Mouse (Mus musculus) midbrain, postnatal 0 days (tissue): ENCODE data around the gene Trrap. TPM values are rescaled to one million over a fixed set of nuclear protein-coding genes. Genes with fewer than 3 reads are reported as not detected.

Experiments used
- ATAC-seq: fragments of 200-750 bp; cut with Nextera tagmentation; 2 replicates; pipeline ENCODE4 v1.8.0; 2017; ENCODE audit warnings: moderate number of reproducible peaks, mild to moderate bottlenecking, moderate TSS enrichment, moderate library complexity; ENCODE audit not compliant: low FRiP score
- DNase-seq: peaks from one replicate; pipeline ENCODE4 v3.0.0-alpha.2; 2015; ENCODE audit warnings: low spot score
- H3K27ac ChIP-seq: fragments of 300-500 bp; sonication (generic); 2 replicates; pipeline ENCODE4 v1.5.1; 2014; ENCODE audit warnings: low read depth, mild to moderate bottlenecking, low read length, mixed read lengths
- H3K27me3 ChIP-seq: fragments of 300-500 bp; sonication (generic); 2 replicates; pipeline ENCODE4 v1.6.1; 2014; ENCODE audit warnings: low read length, control low read depth, mixed read lengths; ENCODE audit not compliant: insufficient read depth
- H3K36me3 ChIP-seq: fragments of 300-500 bp; sonication (generic); 2 replicates; pipeline ENCODE4 v1.6.1; 2014; ENCODE audit warnings: low read length, control low read depth, mixed read lengths; ENCODE audit not compliant: insufficient read depth
- H3K4me1 ChIP-seq: fragments of 300-500 bp; sonication (generic); 2 replicates; pipeline ENCODE4 v1.6.1; 2014; ENCODE audit warnings: mild to moderate bottlenecking, control low read depth, antibody characterized with exemption, low read length, mixed read lengths; ENCODE audit not compliant: insufficient read depth
- H3K4me2 ChIP-seq: fragments of 300-500 bp; sonication (generic); 2 replicates; pipeline ENCODE4 v1.6.1; 2014; ENCODE audit warnings: low read depth, mild to moderate bottlenecking, low read length, mixed read lengths; ENCODE audit not compliant: poor library complexity, severe bottlenecking
- H3K4me3 ChIP-seq: fragments of 300-500 bp; sonication (generic); 2 replicates; pipeline ENCODE4 v1.5.1; 2014; ENCODE audit warnings: low read depth, mild to moderate bottlenecking, low read length, moderate library complexity
- H3K9ac ChIP-seq: fragments of 300-500 bp; sonication (generic); replicated peaks from 2 replicates; pipeline ENCODE4 v1.6.1; 2014; ENCODE audit warnings: mild to moderate bottlenecking, low read length, moderate library complexity, mixed read lengths; ENCODE audit not compliant: poor library complexity, severe bottlenecking
- H3K9me3 ChIP-seq: fragments of 300-500 bp; sonication (generic); 2 replicates; pipeline ENCODE4 v1.6.1; 2016; ENCODE audit warnings: low read length, control low read depth
- CTCF ChIP-seq: IDR thresholded peaks from 2 replicates; pipeline ENCODE4 v1.5.1; 2016; ENCODE audit warnings: antibody characterized with exemption, mild to moderate bottlenecking
- WGBS: fragments of 180-500 bp; shearing (Covaris S2); extraction: QIAGEN DNeasy Blood & Tissue Kit; methylation state at CpG from one replicate; pipeline ENCODE4 v1.1.7; 2014; 5-methylcytosine and 5-hydroxymethylcytosine counted together
- polyA plus RNA-seq: library from polyadenylated mRNA; unstranded; fragments of >200 nt; fragmentation: Nextera tagmentation; extraction: Ambion mirVana; gene quantifications from 2 replicates; pipeline ENCODE4 v1.2.1, GENCODE M21; 2015
- total RNA-seq: library from RNA; depleted of rRNA; stranded (reverse); fragments of >200 nt; gene quantifications from 2 replicates; pipeline ENCODE4 v1.2.3, GENCODE M21; 2014

The Trrap gene
- total and polyA plus RNA-seq, 2 experiments from 2014 or later: 66.8 to 136 TPM

DNA sequence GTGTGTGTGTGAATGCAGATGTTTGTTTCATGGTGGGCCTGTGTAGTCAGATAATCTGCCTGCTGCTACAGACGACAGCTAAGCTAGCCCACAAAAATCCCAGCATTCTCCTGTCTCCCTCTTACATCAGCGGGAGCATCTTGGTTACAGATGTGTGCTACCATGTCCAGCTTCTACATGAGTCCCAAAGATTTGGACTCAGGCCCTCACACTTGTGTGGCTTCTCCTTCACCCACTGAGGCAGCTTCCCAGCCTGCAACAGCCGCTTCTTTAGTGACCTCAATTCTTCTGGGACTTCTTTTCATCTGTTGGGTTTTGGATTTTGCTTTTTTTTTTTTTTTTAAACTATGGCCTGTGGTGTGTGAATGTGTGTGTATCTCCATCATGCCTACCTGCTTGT, 105.3 kb downstream of the Trrap start:
- H3K9me3 ChIP-seq: no peaks in the 10 kb centered on the region
- no peak for ATAC-seq
- no peak overlapping the region for H3K4me2 ChIP-seq
- H3K4me3 ChIP-seq: no peak overlapping the region
- H3K4me1 ChIP-seq: no peaks in the 10 kb centered on the region
- no peak overlapping the region for H3K9ac ChIP-seq
- H3K27ac ChIP-seq: no peak overlapping the region
- no peak for DNase-seq
- 74% methylated on average over 3 of the region's 3 CpGs for WGBS
- H3K36me3 ChIP-seq: peaks cover 13% of the 10 kb centered on the region
- H3K27me3 ChIP-seq: no peaks in the 10 kb centered on the region
- no peak for TF ChIP-seq CTCF

DNA sequence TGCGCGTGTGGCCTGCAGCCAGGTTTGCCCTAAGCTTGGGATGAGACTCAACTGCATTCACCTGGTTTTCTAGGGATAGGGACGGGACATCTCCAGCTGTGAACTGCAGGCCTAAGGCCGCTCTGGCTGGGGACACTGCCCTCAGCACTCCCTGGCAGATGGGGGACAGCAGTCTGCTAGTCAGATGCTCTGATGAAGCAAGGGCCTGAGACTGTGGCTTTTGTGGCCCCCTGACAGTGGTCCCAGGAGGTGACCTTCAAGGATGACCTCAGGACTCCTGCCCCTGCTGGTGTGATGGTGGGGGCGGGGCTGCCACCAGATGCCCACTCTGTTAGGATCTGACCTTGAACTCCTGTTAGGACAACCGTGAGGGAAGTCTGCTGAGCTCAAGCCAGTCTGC, 107.7 kb downstream of the Trrap start:
- H3K27ac ChIP-seq: no peak overlapping the region
- no peak overlapping the region for H3K4me3 ChIP-seq
- no peaks in the 10 kb centered on the region for H3K27me3 ChIP-seq
- DNase-seq: no peak
- 91% methylated on average over 6 of the region's 6 CpGs for WGBS
- no peaks in the 10 kb centered on the region for H3K9me3 ChIP-seq
- no peak overlapping the region for H3K4me2 ChIP-seq
- no peak overlapping the region for H3K9ac ChIP-seq
- peaks cover 33% of the 10 kb centered on the region for H3K36me3 ChIP-seq
- no peak for ATAC-seq
- H3K4me1 ChIP-seq: no peaks in the 10 kb centered on the region
- no peak for TF ChIP-seq CTCF

DNA sequence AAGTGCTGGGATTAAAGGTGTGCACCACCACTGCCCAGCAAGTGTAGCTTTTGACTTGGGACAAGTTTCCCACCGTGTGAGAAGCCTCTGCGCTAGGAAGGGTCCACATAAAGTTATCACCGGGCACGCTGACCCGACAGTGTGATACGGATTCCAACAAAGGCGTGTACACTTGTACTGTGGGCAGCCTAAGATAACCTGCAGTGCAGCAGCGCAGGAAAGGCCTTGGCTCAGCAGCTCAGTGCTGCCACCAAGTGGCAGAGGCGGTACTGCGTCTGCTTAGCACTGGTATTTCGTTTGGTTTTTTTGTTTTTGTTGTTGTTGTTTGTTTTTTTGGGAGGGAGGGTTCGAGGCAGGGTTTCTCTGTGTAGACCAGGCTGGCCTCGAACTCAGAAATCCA, 108.4 kb downstream of the Trrap start:
- TF ChIP-seq CTCF: peak; percentile 98
- WGBS: 7% methylated on average over 13 of the region's 13 CpGs
- Histone ChIP-seq H3K9me3 (no peaks in the 10 kb centered on the region), H3K27ac (no peak overlapping the region), H3K4me2 (no peak overlapping the region), H3K4me3 (no peak overlapping the region), H3K4me1 (no peaks in the 10 kb centered on the region), H3K9ac (no peak overlapping the region), H3K27me3 (no peaks in the 10 kb centered on the region), H3K36me3 (peaks cover 39% of the 10 kb centered on the region)
- DNase-seq (peak; percentile 79), ATAC-seq (0 out of 2 replicates have a peak, but pooled peaks have one; percentile 27)

DNA sequence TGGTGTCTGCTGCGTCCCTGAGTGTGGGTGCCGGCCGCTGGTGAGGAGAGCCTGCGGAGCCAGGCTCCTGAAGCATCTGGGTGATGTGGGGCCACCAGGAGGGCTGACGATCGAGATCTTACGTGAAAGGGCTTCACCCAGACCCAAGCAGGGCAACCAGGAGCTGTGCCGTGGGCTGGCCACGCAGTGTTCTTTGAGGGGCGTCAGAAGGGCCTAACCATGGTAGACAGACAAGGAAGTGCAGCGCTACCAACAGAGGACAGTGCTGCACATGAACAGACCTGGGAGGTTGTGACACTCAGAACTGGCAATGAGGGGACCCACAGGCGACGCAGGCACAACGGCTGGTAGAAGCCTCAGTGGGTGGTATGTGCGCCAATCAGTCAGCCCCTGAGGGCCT, 109.5 kb downstream of the Trrap start:
- H3K9ac ChIP-seq: no peak overlapping the region
- peaks cover 50% of the 10 kb centered on the region for H3K36me3 ChIP-seq
- TF ChIP-seq CTCF: no peak
- H3K27ac ChIP-seq: no peak overlapping the region
- H3K9me3 ChIP-seq: no peaks in the 10 kb centered on the region
- H3K4me3 ChIP-seq: no peak overlapping the region
- no peaks in the 10 kb centered on the region for H3K4me1 ChIP-seq
- no peak for ATAC-seq
- no peak overlapping the region for H3K4me2 ChIP-seq
- no peak for DNase-seq
- WGBS: 91% methylated on average over 15 of the region's 15 CpGs
- no peaks in the 10 kb centered on the region for H3K27me3 ChIP-seq

DNA sequence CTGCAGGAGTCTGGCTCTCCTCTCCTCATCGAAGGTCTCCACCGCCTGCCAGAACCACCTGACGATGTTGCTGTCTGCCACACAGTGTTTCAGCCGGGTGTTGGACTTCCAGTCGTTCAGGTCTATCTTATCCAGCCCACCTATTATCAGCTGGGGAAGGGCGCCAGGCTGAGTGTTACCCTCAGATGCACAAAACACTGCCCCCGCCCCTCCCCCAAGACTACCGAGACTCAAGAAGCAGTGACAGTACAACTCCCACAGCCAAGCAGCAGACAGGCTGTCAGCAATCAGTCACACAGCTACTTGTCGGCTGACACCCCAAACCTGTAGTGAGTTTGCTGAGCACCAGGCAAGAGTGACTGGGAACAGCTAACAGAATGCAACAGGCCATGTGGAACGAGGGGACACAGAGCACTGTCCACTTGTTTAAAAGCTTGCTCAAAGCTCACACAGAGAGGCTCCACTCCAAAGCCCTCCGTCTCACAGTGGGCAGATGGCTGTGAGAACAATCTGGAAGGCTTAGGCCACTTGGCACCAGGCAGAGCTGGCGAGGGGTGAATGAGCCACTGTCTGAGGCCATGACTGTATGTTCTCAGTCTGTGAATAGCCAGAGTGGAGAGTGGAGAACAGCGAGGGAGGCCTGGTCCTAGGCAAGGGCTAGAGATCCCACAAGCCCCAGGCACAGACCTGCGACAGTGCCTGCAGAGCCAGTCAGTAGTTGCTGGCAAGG, 114.3 kb downstream of the Trrap start:
- WGBS: 82% methylated on average over 14 of the region's 14 CpGs
- Histone ChIP-seq H3K4me3 (no peak overlapping the region), H3K27ac (no peak overlapping the region), H3K27me3 (no peaks in the 10 kb centered on the region), H3K36me3 (peaks cover 85% of the 10 kb centered on the region), H3K9me3 (no peaks in the 10 kb centered on the region), H3K9ac (no peak overlapping the region), H3K4me2 (no peak overlapping the region), H3K4me1 (no peaks in the 10 kb centered on the region)
- DNase-seq (peak; percentile 82), ATAC-seq (peak; percentile 70)
- no peak for TF ChIP-seq CTCF

DNA sequence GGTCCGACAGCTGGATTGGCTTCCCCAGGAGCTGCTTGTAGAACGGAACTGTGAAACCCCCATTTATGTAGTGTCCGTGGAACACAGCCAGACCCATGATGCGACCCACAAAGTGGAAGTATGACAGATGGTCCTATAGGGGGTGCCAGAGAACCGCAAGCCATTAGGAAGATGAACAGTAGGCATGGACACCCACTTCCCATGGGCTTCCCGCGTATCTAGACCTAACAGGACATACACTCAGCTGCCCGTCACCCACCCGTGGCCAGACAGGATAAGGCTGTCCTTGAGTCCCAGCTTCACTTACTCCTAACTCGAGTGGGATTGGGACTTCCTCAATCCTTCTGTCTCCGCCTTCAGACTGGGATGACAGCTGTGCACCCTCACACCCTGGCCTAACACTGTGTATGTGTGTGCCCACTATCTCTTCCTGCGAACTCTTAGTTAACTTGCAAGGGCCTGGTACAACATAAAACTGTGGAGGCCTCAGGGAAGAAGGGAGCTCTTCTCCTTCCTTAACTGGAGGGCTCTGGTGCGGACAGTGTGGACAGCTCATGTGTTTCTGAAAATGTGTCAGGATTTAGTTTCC, 117.2 kb downstream of the Trrap start:
- Histone ChIP-seq H3K27me3 (no peaks in the 10 kb centered on the region), H3K4me2 (no peak overlapping the region), H3K4me1 (no peaks in the 10 kb centered on the region), H3K36me3 (peaks cover 85% of the 10 kb centered on the region), H3K4me3 (no peak overlapping the region), H3K9me3 (no peaks in the 10 kb centered on the region), H3K9ac (no peak overlapping the region), H3K27ac (no peak overlapping the region)
- peak; percentile 64 for TF ChIP-seq CTCF
- WGBS: 84% methylated on average over 13 of the region's 13 CpGs
- peak; percentile 64 for DNase-seq
- ATAC-seq: no peak
